Mouse (Mus musculus): ENCODE data around the gene Gm10521. TPM values are rescaled to one million over a fixed set of nuclear protein-coding genes. Genes with fewer than 3 reads are reported as not detected.

Gene Gm10521
- polyA plus RNA-seq (2015; fragmentation: Illumina TruSeq; extraction: RNeasy Lipid Tissue Mini Kit (QIAGEN cat#74804); ENCODE audit: insufficient read depth, low read depth, low replicate concordance), result not detected

DNA sequence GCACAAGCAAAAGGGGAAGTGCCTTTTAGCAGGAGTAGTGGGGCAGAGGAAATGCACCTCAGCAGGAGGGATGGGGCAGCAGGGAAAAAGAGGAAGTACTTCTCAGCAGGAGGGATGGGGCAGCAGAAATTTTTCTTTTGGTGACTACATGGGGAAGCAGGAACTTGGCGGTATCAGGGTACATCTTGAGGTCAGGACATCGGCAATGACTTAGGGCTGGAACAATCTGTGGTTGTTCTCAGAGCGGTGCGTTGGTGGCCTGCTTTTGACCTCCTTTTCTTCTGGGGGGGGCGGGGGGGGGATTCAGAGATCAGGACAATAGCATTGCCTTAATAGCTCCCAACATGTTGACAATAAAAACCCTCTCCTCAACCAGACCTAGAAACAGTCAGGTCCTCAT, at the start of gene Gm10521:
Gene Gm10521, plus strand, starts transcription at position 301 of the 400 bp plus-strand sequence.

GRCm38 (mm10) chr1:171917305-171918039, 22.0 kb downstream of the Gm10521 start, which contains the start of gene Slamf6:
TSS of gene Slamf6 (plus strand) at chr1:171917515.

Other genes with a start within 250 kb of the Gm10521 start
- 1.6 TPM for gene Slamf7, start 242.6 kb upstream of the Gm10521 start, polyA plus RNA-seq (2015; fragmentation: Illumina TruSeq; extraction: RNeasy Lipid Tissue Mini Kit (QIAGEN cat#74804); ENCODE audit: insufficient read depth, low read depth, low replicate concordance)
- gene Cd48, start 213.7 kb upstream of the Gm10521 start, polyA plus RNA-seq (2015; fragmentation: Illumina TruSeq; extraction: RNeasy Lipid Tissue Mini Kit (QIAGEN cat#74804); ENCODE audit: insufficient read depth, low read depth, low replicate concordance), result 1.9 TPM
- gene Slamf1, start 128.5 kb upstream of the Gm10521 start, polyA plus RNA-seq (2015; fragmentation: Illumina TruSeq; extraction: RNeasy Lipid Tissue Mini Kit (QIAGEN cat#74804); ENCODE audit: insufficient read depth, low read depth, low replicate concordance), result not detected
- gene Cd84, start 56.0 kb upstream of the Gm10521 start, polyA plus RNA-seq (2015; fragmentation: Illumina TruSeq; extraction: RNeasy Lipid Tissue Mini Kit (QIAGEN cat#74804); ENCODE audit: insufficient read depth, low read depth, low replicate concordance), result 1.00 TPM
- 0.24 TPM for gene Slamf6, start 21.9 kb downstream of the Gm10521 start, polyA plus RNA-seq (2015; fragmentation: Illumina TruSeq; extraction: RNeasy Lipid Tissue Mini Kit (QIAGEN cat#74804); ENCODE audit: insufficient read depth, low read depth, low replicate concordance)
- gene Vangl2, start 132.8 kb downstream of the Gm10521 start, polyA plus RNA-seq (2015; fragmentation: Illumina TruSeq; extraction: RNeasy Lipid Tissue Mini Kit (QIAGEN cat#74804); ENCODE audit: insufficient read depth, low read depth, low replicate concordance), result 1.3 TPM
- not detected for gene Nhlh1, start 161.9 kb downstream of the Gm10521 start, polyA plus RNA-seq (2015; fragmentation: Illumina TruSeq; extraction: RNeasy Lipid Tissue Mini Kit (QIAGEN cat#74804); ENCODE audit: insufficient read depth, low read depth, low replicate concordance)
- 68.5 TPM for gene Copa, start 186.9 kb downstream of the Gm10521 start, polyA plus RNA-seq (2015; fragmentation: Illumina TruSeq; extraction: RNeasy Lipid Tissue Mini Kit (QIAGEN cat#74804); ENCODE audit: insufficient read depth, low read depth, low replicate concordance)
- 19.2 TPM for gene Ncstn, start 187.1 kb downstream of the Gm10521 start, polyA plus RNA-seq (2015; fragmentation: Illumina TruSeq; extraction: RNeasy Lipid Tissue Mini Kit (QIAGEN cat#74804); ENCODE audit: insufficient read depth, low read depth, low replicate concordance)
- 19.0 TPM for gene Pex19, start 231.1 kb downstream of the Gm10521 start, polyA plus RNA-seq (2015; fragmentation: Illumina TruSeq; extraction: RNeasy Lipid Tissue Mini Kit (QIAGEN cat#74804); ENCODE audit: insufficient read depth, low read depth, low replicate concordance)